11 mouse cellular contexts compared by ENCODE assay signal in the genomic region with DNA sequence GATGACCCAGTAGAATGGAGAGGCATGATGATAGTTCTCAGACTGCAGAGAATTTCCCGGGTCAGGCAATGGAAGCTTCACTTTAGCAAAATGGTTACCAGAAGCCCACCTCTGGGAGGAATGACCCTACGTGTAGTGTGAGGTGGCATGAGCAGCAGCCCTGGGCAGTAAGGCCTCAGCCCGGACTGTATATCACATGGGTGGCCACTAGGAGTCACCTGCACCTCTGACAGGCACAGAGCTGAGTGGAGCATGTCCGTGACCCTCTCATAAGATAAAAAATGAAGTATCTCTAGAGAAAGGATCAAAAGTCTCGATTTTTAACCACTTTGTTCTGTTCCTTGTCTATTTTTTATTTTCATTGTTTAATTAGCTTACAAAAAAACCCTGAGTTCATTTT. TPM values are rescaled to one million over a fixed set of nuclear protein-coding genes. Genes with fewer than 3 reads are reported as not detected.
DNase-seq lines count a peak whose midpoint lies in the region; ATAC-seq and TF ChIP-seq lines count a peak whose summit lies in the region.
"Had no signal": no experiment of that assay in that cellular context is flagged by ENCODE, and none has a peak within 500 bp of the region (broad histone marks: within the 10 kb centered on the region; RNA-seq: fewer than 3 reads in every experiment).

No protein-coding gene starts in this region.

- no peak overlapping the region for H3K9ac ChIP-seq in liver, adult 2 months (ENCODE audit: low read depth, low read length)
- no peak overlapping the region for H3K9ac ChIP-seq in liver, embryonic 11.5 days (ENCODE audit: low read depth, low read length)
- H3K9ac ChIP-seq in hindbrain, embryonic 12.5 days, result no peak overlapping the region
- H3K9ac ChIP-seq: limb, embryonic 12.5 days had no signal

- ATAC-seq in CD4-positive, CD25-positive, alpha-beta regulatory T cell, adult 4 months, result no peak
- no peak for ATAC-seq in liver, embryonic 11.5 days (replicated peaks; ENCODE audit: low FRiP score)
- ATAC-seq in granulocyte monocyte progenitor cell, adult 5-6 weeks (replicated peaks; ENCODE audit: poor library complexity, severe bottlenecking), result peak; percentile 77
- ATAC-seq in hindbrain, embryonic 12.5 days (ENCODE audit: low FRiP score), result no peak

- DNase-seq in CD4-positive, CD25-positive, alpha-beta regulatory T cell, adult 2 months (ENCODE audit: low read depth, low spot score), result peak; percentile 29
- DNase-seq in liver, adult 2 months (ENCODE audit: extremely low read depth, low read depth, low spot score), result no peak
- DNase-seq in liver, embryonic 11.5 days (ENCODE audit: low spot score), result no peak
- DNase-seq in left cerebral cortex, adult 18-20 months (ENCODE audit: low spot score in 2 of 2), result no peak
- DNase-seq: right cerebral cortex, postnatal 14 days had no signal

- peak; percentile 64 for TF ChIP-seq CTCF in liver, adult 2 months (IDR thresholded peaks at IDR 0.05; ENCODE audit: low read depth, low read length)
- TF ChIP-seq CTCF in small intestine, adult 2 months (IDR thresholded peaks at IDR 0.05; ENCODE audit: extremely low read depth, insufficient read length, insufficient replicate concordance, low read depth, low read length), result peak; percentile 40; the same call in 1 of the 2 replicates

- H3K4me1 ChIP-seq in liver, adult 2 months (ENCODE audit: control insufficient read depth, insufficient read depth, low read length), result no peaks in the 10 kb centered on the region
- H3K4me1 ChIP-seq in liver, embryonic 11.5 days (replicated peaks; ENCODE audit: control insufficient read depth, insufficient read depth, low read length), result no peaks in the 10 kb centered on the region
- H3K4me1 ChIP-seq in small intestine, adult 2 months (ENCODE audit: control insufficient read depth, insufficient read depth, insufficient read length, low read length), result no peaks in the 10 kb centered on the region
- no peaks in the 10 kb centered on the region for H3K4me1 ChIP-seq in hindbrain, embryonic 12.5 days
- H3K4me1 ChIP-seq: limb, embryonic 12.5 days had no signal

- H3K4me3 ChIP-seq in liver, adult 2 months (ENCODE audit: insufficient read depth, low read depth, low read length), result no peak overlapping the region
- H3K4me3 ChIP-seq in liver, embryonic 11.5 days (ENCODE audit: low read depth, low read length), result no peak overlapping the region
- H3K4me3 ChIP-seq in small intestine, adult 2 months (ENCODE audit: low read depth, low read length), result no peak overlapping the region
- H3K4me3 ChIP-seq in hindbrain, embryonic 12.5 days, result no peak overlapping the region
- H3K4me3 ChIP-seq: limb, embryonic 12.5 days had no signal

- H3K4me2 ChIP-seq in liver, embryonic 11.5 days, result no peak overlapping the region
- no peak overlapping the region for H3K4me2 ChIP-seq in hindbrain, embryonic 12.5 days (replicated peaks)
- H3K4me2 ChIP-seq: limb, embryonic 12.5 days had no signal

- peaks cover 5% of the 10 kb centered on the region; the same call in 1 of the 2 replicates for H3K79me2 ChIP-seq in liver, adult 2 months (ENCODE audit: control insufficient read depth, insufficient read depth, low read length)

- no peak for TF ChIP-seq POLR2A in liver, adult 2 months (IDR thresholded peaks at IDR 0.05; ENCODE audit: extremely low read depth, insufficient read depth, low read length)
- no peak for TF ChIP-seq POLR2A in small intestine, adult 2 months (IDR thresholded peaks at IDR 0.05; ENCODE audit: low read depth, low read length)

- peaks cover 50% of the 10 kb centered on the region for H3K36me3 ChIP-seq in liver, adult 2 months (ENCODE audit: control insufficient read depth, insufficient read depth, low read length)
- H3K36me3 ChIP-seq in liver, embryonic 11.5 days (ENCODE audit: control insufficient read depth, insufficient read depth, low read length), result no peaks in the 10 kb centered on the region
- no peaks in the 10 kb centered on the region for H3K36me3 ChIP-seq in small intestine, adult 2 months (ENCODE audit: control insufficient read depth, insufficient read depth, low read length)
- H3K36me3 ChIP-seq in hindbrain, embryonic 12.5 days, result no peaks in the 10 kb centered on the region
- H3K36me3 ChIP-seq: limb, embryonic 12.5 days had no signal

- 61% methylated on average over 5 of the region's 5 CpGs for WGBS in liver, adult 2 months
- WGBS in liver, embryonic 11.5 days, result 44% methylated on average over 5 of the region's 5 CpGs
- 35% methylated on average over 5 of the region's 5 CpGs for WGBS in small intestine, adult 2 months
- 53% methylated on average over 5 of the region's 5 CpGs for WGBS in hindbrain, embryonic 12.5 days

- H3K27ac ChIP-seq in liver, adult 2 months (replicated peaks; ENCODE audit: insufficient read depth, low read depth, low read length), result no peak overlapping the region
- no peak overlapping the region for H3K27ac ChIP-seq in liver, embryonic 11.5 days (ENCODE audit: low read depth, low read length)
- no peak overlapping the region for H3K27ac ChIP-seq in small intestine, adult 2 months (ENCODE audit: insufficient read depth, low read depth, low read length)
- H3K27ac ChIP-seq in hindbrain, embryonic 12.5 days, result no peak overlapping the region
- H3K27ac ChIP-seq: limb, embryonic 12.5 days had no signal

- H3K27me3 ChIP-seq in liver, adult 2 months (ENCODE audit: control insufficient read depth, insufficient read depth, low read length), result no peaks in the 10 kb centered on the region
- no peaks in the 10 kb centered on the region for H3K27me3 ChIP-seq in liver, embryonic 11.5 days (replicated peaks; ENCODE audit: control insufficient read depth, insufficient read depth, low read length)
- H3K27me3 ChIP-seq in small intestine, adult 2 months (ENCODE audit: control insufficient read depth, insufficient read depth, low read length), result no peaks in the 10 kb centered on the region
- H3K27me3 ChIP-seq in hindbrain, embryonic 12.5 days, result no peaks in the 10 kb centered on the region

- H3K9me3 ChIP-seq in liver, embryonic 11.5 days (ENCODE audit: control insufficient read depth, low read length), result no peaks in the 10 kb centered on the region
- no peaks in the 10 kb centered on the region for H3K9me3 ChIP-seq in hindbrain, embryonic 12.5 days (replicated peaks)
- H3K9me3 ChIP-seq: limb, embryonic 12.5 days had no signal

RNA-seq across cellular contexts. Expression of gene Cpb2, which starts 14.4 kb away (rescaled TPM):
- not detected for polyA plus RNA-seq in CD4-positive, CD25-positive, alpha-beta regulatory T cell, adult 4 months (2017; shearing (Covaris generic))
- total RNA-seq in liver, adult 2 months (2014; rRNA removed), result 480 and 574 TPM in 2 replicates
- 130 and 147 TPM in 2 replicates for polyA plus RNA-seq in liver, adult 2 months (2012; rRNA removed)
- polyA plus RNA-seq in liver, embryonic 11.5 days (2014; fragmentation: Nextera tagmentation; extraction: Ambion mirVana), result 44.2 and 44.5 TPM in 2 replicates
- not detected in 2 replicates for total RNA-seq in granulocyte monocyte progenitor cell, adult 5-6 weeks (2014; fragmentation: Nextera tagmentation)
- total RNA-seq in granulocyte monocyte progenitor cell, adult 5-6 weeks (2017), result not detected in 2 replicates
- not detected in 2 replicates for polyA plus RNA-seq in small intestine, adult 2 months (2012; rRNA removed)
- total RNA-seq in left cerebral cortex, adult 18-20 months (2021), result not detected
- polyA plus RNA-seq in hindbrain, embryonic 12.5 days (2016; fragmentation: Nextera tagmentation; extraction: Ambion mirVana), result not detected in 2 replicates
- polyA plus RNA-seq: embryonic facial prominence, embryonic 11.5 days; limb, embryonic 12.5 days had no signal

RNA-seq across cellular contexts. Expression of gene Zc3h13, which starts 27.7 kb away (rescaled TPM):
- 10 to 100 TPM; 21.7 to 23.9 TPM for polyA plus RNA-seq in CD4-positive, CD25-positive, alpha-beta regulatory T cell, adult 4 months (2017; shearing (Covaris generic))
- 9.0 and 13.5 TPM in 2 replicates for total RNA-seq in liver, adult 2 months (2014; rRNA removed)
- 3.3 and 6.1 TPM in 2 replicates for polyA plus RNA-seq in liver, adult 2 months (2012; rRNA removed)
- 18.6 and 20.8 TPM in 2 replicates for polyA plus RNA-seq in liver, embryonic 11.5 days (2014; fragmentation: Nextera tagmentation; extraction: Ambion mirVana)
- total RNA-seq in granulocyte monocyte progenitor cell, adult 5-6 weeks (2014; fragmentation: Nextera tagmentation), result 20.1 and 26.8 TPM in 2 replicates
- 24.5 and 29.2 TPM in 2 replicates for total RNA-seq in granulocyte monocyte progenitor cell, adult 5-6 weeks (2017)
- polyA plus RNA-seq in small intestine, adult 2 months (2012; rRNA removed), result 6.6 and 11.9 TPM in 2 replicates
- 10 to 100 TPM; 55.2 to 56.4 TPM for total RNA-seq in left cerebral cortex, adult 18-20 months (2021)
- 38.9 and 43.9 TPM in 2 replicates for polyA plus RNA-seq in hindbrain, embryonic 12.5 days (2016; fragmentation: Nextera tagmentation; extraction: Ambion mirVana)

Comparison
In these comparisons a context has a peak if more than half of its experiments do, and no peak if none do; other contexts are left out.
1. RNA of gene Cpb2, which starts 14.4 kb away (polyA plus RNA-seq): 130 to 147 TPM in liver, adult 2 months and 44.2 to 44.5 TPM in liver, embryonic 11.5 days; not detected in hindbrain, embryonic 12.5 days, not detected in small intestine, adult 2 months and not detected in CD4-positive, CD25-positive, alpha-beta regulatory T cell, adult 4 months; every median in the first group is over 10 times any median in the second.